Mouse (Mus musculus) brain, embryonic 14.5 days (tissue): ENCODE data around the gene Prkcz. TPM values are rescaled to one million over a fixed set of nuclear protein-coding genes. Genes with fewer than 3 reads are reported as not detected.
A peak's percentile ranks its signal among the peaks of the same experiment; 100 is the strongest.

Experiments
- DNase-seq: peaks from one replicate; pipeline ENCODE4 v3.0.0-alpha.2; 2011; ENCODE audit warnings: low read depth
- CTCF ChIP-seq: fragments of 200-500 bp; IDR thresholded peaks from 2 replicates; pipeline ENCODE4 v1.5.1; 2012; ENCODE audit warnings: inconsistent platforms, mild to moderate bottlenecking, moderate library complexity, borderline replicate concordance; ENCODE audit not compliant: insufficient read depth, insufficient read length; ENCODE audit errors: extremely low read depth
- POLR2A ChIP-seq: fragments of 200-500 bp; IDR thresholded peaks from 2 replicates; pipeline ENCODE4 v1.6.1; 2012; ENCODE audit warnings: mild to moderate bottlenecking, inconsistent platforms, borderline replicate concordance; ENCODE audit not compliant: poor library complexity, insufficient read depth, insufficient read length, severe bottlenecking; ENCODE audit errors: extremely low read depth
- polyA plus RNA-seq: library from polyadenylated mRNA; depleted of rRNA; stranded (reverse); fragments of >200 nt; gene quantifications from 2 replicates; pipeline ENCODE4 v1.2.3, GENCODE M21; 2012; rRNA removed

The Prkcz gene
- polyA plus RNA-seq, 1 experiment = 80.3 TPM

- TF ChIP-seq CTCF (no peak), POLR2A (no peak)
Observed at GRCm38 (mm10) chr4:155219271-155220212, 141.6 kb downstream of the Prkcz start.

GRCm38 (mm10) chr4:155218104-155218732, 142.9 kb downstream of the Prkcz start:
- TF ChIP-seq POLR2A (no peak), CTCF (no peak)
- no peak for DNase-seq

More at GRCm38 (mm10) chr4:155219271-155220212, 141.6 kb downstream of the Prkcz start:
- DNase-seq = no peak

- DNase-seq = no peak
- TF ChIP-seq POLR2A = no peak
- no peak for TF ChIP-seq CTCF
Observed at GRCm38 (mm10) chr4:155217241-155218103, 143.7 kb downstream of the Prkcz start.

GRCm38 (mm10) chr4:155215773-155216630, 145.2 kb downstream of the Prkcz start:
- TF ChIP-seq POLR2A = no peak
- TF ChIP-seq CTCF = no peak
- no peak for DNase-seq

- no peak for DNase-seq
- no peak for TF ChIP-seq CTCF
- TF ChIP-seq POLR2A = no peak
Observed at GRCm38 (mm10) chr4:155215203-155215602, 146.0 kb downstream of the Prkcz start.

- no peak for TF ChIP-seq CTCF
- TF ChIP-seq POLR2A = no peak
- no peak for DNase-seq
Observed at GRCm38 (mm10) chr4:155214793-155215192, 146.4 kb downstream of the Prkcz start.

GRCm38 (mm10) chr4:155214188-155214587, 147.0 kb downstream of the Prkcz start:
- TF ChIP-seq POLR2A (no peak), CTCF (no peak)

GRCm38 (mm10) chr4:155213752-155214054, 147.5 kb downstream of the Prkcz start:
- TF ChIP-seq POLR2A = no peak
- TF ChIP-seq CTCF = no peak
- no peak for DNase-seq

More at GRCm38 (mm10) chr4:155214188-155214587, 147.0 kb downstream of the Prkcz start:
- DNase-seq = no peak

GRCm38 (mm10) chr4:155213052-155213751, 148.0 kb downstream of the Prkcz start:
- TF ChIP-seq POLR2A (no peak), CTCF (0 out of 2 replicates have a peak, but pooled peaks have one; percentile 25)
- DNase-seq = peak; percentile 95

Other genes starting within 250 kb of the Prkcz start
- 38.6 and 55.2 TPM in 2 replicates for gene Ski, start 138.8 kb downstream of the Prkcz start, polyA plus RNA-seq
- 71.9 and 96.0 TPM in 2 replicates for gene Faap20, start 111.6 kb downstream of the Prkcz start, polyA plus RNA-seq
- 0.36 and 1.2 TPM in 2 replicates for gene Gabrd, start 36.8 kb upstream of the Prkcz start, polyA plus RNA-seq
- gene Cfap74, start 47.8 kb upstream of the Prkcz start, polyA plus RNA-seq = 4.3 and 5.1 TPM in 2 replicates
- gene Tmem52, start 107.8 kb upstream of the Prkcz start, polyA plus RNA-seq = 0.23 and 0.39 TPM in 2 replicates
- gene Gnb1, start 130.0 kb upstream of the Prkcz start, polyA plus RNA-seq = 1,050 and 1,071 TPM in 2 replicates
- 86.2 and 100 TPM in 2 replicates for gene Nadk, start 201.0 kb upstream of the Prkcz start, polyA plus RNA-seq
- 15.0 and 21.8 TPM in 2 replicates for gene Slc35e2, start 240.1 kb upstream of the Prkcz start, polyA plus RNA-seq